Mouse (Mus musculus) spleen, postnatal 36 days (tissue): ENCODE results near the gene Nfib.

Experiments used
- DNase-seq, 2 experiments: peaks; one replicate each; pipeline ENCODE4 v3.0.0; 2022; ENCODE audit warnings: low spot score in 2 of 2, mixed read lengths in 1 of 2

Nfib gene

GRCm38 (mm10) chr4:82499238-82499637 lies 206.3 kb downstream of the Nfib start:
- no peak for DNase-seq

- DNase-seq = no peak
Observed at GRCm38 (mm10) chr4:82497671-82498631, 207.6 kb downstream of the Nfib start.

GRCm38 (mm10) chr4:82497141-82497566 lies 208.4 kb downstream of the Nfib start:
- no peak for DNase-seq

- no peak for DNase-seq
Observed at GRCm38 (mm10) chr4:82496383-82496782, 209.2 kb downstream of the Nfib start.

- no peak for DNase-seq
Observed at GRCm38 (mm10) chr4:82495605-82496004, 209.9 kb downstream of the Nfib start.

- DNase-seq = no peak
Observed at GRCm38 (mm10) chr4:82494829-82495228, 210.7 kb downstream of the Nfib start.

- DNase-seq = no peak
Observed at GRCm38 (mm10) chr4:82494424-82494823, 211.1 kb downstream of the Nfib start.

GRCm38 (mm10) chr4:82493865-82494264 lies 211.7 kb downstream of the Nfib start:
- no peak for DNase-seq

GRCm38 (mm10) chr4:82493363-82493762 lies 212.2 kb downstream of the Nfib start:
- no peak for DNase-seq

- DNase-seq = no peak
Observed at GRCm38 (mm10) chr4:82492737-82493136, 212.8 kb downstream of the Nfib start.

- DNase-seq = no peak
Observed at GRCm38 (mm10) chr4:82489939-82490338, 215.6 kb downstream of the Nfib start.

- no peak for DNase-seq
Observed at GRCm38 (mm10) chr4:82485910-82486309, 219.6 kb downstream of the Nfib start.

GRCm38 (mm10) chr4:82483871-82484270 lies 221.7 kb downstream of the Nfib start:
- no peak for DNase-seq

- DNase-seq = no peak
Observed at GRCm38 (mm10) chr4:82483298-82483697, 222.3 kb downstream of the Nfib start.

GRCm38 (mm10) chr4:82480635-82481034 lies 224.9 kb downstream of the Nfib start:
- no peak for DNase-seq

- DNase-seq = no peak
Observed at GRCm38 (mm10) chr4:82479394-82479793, 226.2 kb downstream of the Nfib start.

GRCm38 (mm10) chr4:82477742-82478141 lies 227.8 kb downstream of the Nfib start:
- DNase-seq = no peak

GRCm38 (mm10) chr4:82476411-82476810 lies 229.1 kb downstream of the Nfib start:
- no peak for DNase-seq

GRCm38 (mm10) chr4:82474334-82474733 lies 231.2 kb downstream of the Nfib start:
- DNase-seq = no peak

- no peak for DNase-seq
Observed at GRCm38 (mm10) chr4:82470938-82471320, 234.6 kb downstream of the Nfib start.

- no peak for DNase-seq
Observed at GRCm38 (mm10) chr4:82470212-82470937, 235.2 kb downstream of the Nfib start.

GRCm38 (mm10) chr4:82468944-82469343 lies 236.6 kb downstream of the Nfib start:
- DNase-seq = no peak

- no peak for DNase-seq
Observed at GRCm38 (mm10) chr4:82466717-82467116, 238.8 kb downstream of the Nfib start.
